Mouse (Mus musculus) macrophage (primary cell): Measurements from ENCODE around the gene Ddah1. TPM values are rescaled to one million over a fixed set of nuclear protein-coding genes. Genes with fewer than 3 reads are reported as not detected.

Source experiments
- H3K27ac ChIP-seq: fragments of 350-480 bp; formaldehyde crosslinking; 2 replicates; pipeline ENCODE4 v1.9.0; 2021
- H3K36me3 ChIP-seq: fragments of 350-480 bp; formaldehyde crosslinking; 2 replicates; pipeline ENCODE4 v1.9.0; 2021; ENCODE audit errors: inconsistent target
- H3K4me3 ChIP-seq: fragments of 350-480 bp; formaldehyde crosslinking; 2 replicates; pipeline ENCODE4 v1.9.0; 2021; ENCODE audit errors: inconsistent target
- H3K79me2 ChIP-seq: fragments of 350-480 bp; formaldehyde crosslinking; 2 replicates; pipeline ENCODE4 v1.9.0; 2021; ENCODE audit errors: inconsistent target
- WGBS: methylation state at CpG from one replicate; pipeline ENCODE4 v1.1.7; 2026; ENCODE audit warnings: inconsistent platforms; ENCODE audit not compliant: missing documents; 5-methylcytosine and 5-hydroxymethylcytosine counted together
- polyA plus RNA-seq: library from polyadenylated mRNA; stranded (reverse); fragments of 250-400 nt; gene quantifications from 3 replicates; pipeline ENCODE4 v1.2.4, GENCODE M21; 2018; ENCODE audit warnings: inconsistent platforms

Ddah1 gene
- polyA plus RNA-seq, 1 experiment from 2014 or later, result 0.20 TPM

GRCm38 (mm10) chr3:145779279-145779973 is 21.0 kb downstream of the Ddah1 start:
- no peaks in the 10 kb centered on the region for H3K79me2 ChIP-seq
- no peaks in the 10 kb centered on the region for H3K36me3 ChIP-seq
- no peak overlapping the region for H3K4me3 ChIP-seq
- H3K27ac ChIP-seq, result no peak overlapping the region
- 36% methylated on average over 5 of the region's 5 CpGs for WGBS

GRCm38 (mm10) chr3:145780784-145781442 is 22.4 kb downstream of the Ddah1 start:
- no peaks in the 10 kb centered on the region for H3K36me3 ChIP-seq
- H3K4me3 ChIP-seq, result no peak overlapping the region
- no peaks in the 10 kb centered on the region for H3K79me2 ChIP-seq
- 91% methylated on average over 14 of the region's 14 CpGs for WGBS
- no peak overlapping the region for H3K27ac ChIP-seq

- WGBS, result 79% methylated on average over 7 of the region's 7 CpGs
- no peaks in the 10 kb centered on the region for H3K36me3 ChIP-seq
- no peaks in the 10 kb centered on the region for H3K79me2 ChIP-seq
- H3K27ac ChIP-seq, result no peak overlapping the region
- H3K4me3 ChIP-seq, result no peak overlapping the region
These were observed 26.8 kb downstream of the Ddah1 start for GRCm38 (mm10) chr3:145785244-145785643.

- Histone ChIP-seq H3K36me3 (no peaks in the 10 kb centered on the region), H3K79me2 (no peaks in the 10 kb centered on the region), H3K27ac (no peak overlapping the region), H3K4me3 (no peak overlapping the region)
- WGBS, result 79% methylated on average over 9 of the region's 9 CpGs
These were observed 28.8 kb downstream of the Ddah1 start for GRCm38 (mm10) chr3:145787303-145787702.

DNA sequence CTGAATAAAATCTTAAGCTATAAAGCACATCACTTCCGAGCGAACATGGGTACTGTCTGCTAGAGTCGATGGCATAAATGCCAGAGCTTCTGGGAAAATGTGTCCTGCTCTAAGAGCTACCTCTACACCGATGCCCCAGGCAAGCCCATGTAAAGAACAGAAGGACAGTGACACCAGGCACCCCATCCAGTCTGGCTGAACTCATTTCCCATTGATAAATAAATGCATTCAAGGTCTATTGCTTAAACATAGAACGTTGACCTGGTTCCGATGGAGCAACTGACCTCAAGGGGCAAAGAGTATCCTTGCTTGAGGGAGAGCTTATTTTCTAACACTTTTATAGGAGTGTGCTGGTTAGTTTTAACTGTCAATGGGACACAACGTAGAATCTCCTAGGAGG is 30.6 kb downstream of the Ddah1 start:
- Histone ChIP-seq H3K4me3 (no peak overlapping the region), H3K36me3 (no peaks in the 10 kb centered on the region), H3K79me2 (no peaks in the 10 kb centered on the region), H3K27ac (no peak overlapping the region)
- 95% methylated on average over 7 of the region's 7 CpGs for WGBS

DNA sequence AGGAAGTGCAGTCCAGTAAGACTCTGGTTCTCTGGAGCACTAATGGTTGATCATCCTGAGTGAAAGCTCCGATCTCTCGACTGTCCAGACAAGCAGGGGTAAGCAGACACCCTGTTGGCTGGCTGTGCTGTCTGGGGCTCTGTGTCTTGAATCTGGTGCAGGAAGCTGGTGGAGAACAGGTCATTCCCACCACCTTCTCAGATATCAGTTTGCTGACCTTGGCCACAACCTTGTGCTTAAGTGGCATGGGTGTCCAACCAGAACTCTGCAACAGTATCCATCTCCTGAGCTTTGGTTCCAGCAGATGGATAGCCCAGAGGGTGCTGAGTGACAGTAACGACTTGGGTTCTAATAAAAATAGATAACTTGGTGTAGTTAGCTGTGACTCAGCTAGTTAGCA is 31.8 kb downstream of the Ddah1 start:
- H3K4me3 ChIP-seq, result no peak overlapping the region
- H3K79me2 ChIP-seq, result no peaks in the 10 kb centered on the region
- WGBS, result 84% methylated on average over 3 of the region's 3 CpGs
- H3K36me3 ChIP-seq, result no peaks in the 10 kb centered on the region
- H3K27ac ChIP-seq, result no peak overlapping the region

DNA sequence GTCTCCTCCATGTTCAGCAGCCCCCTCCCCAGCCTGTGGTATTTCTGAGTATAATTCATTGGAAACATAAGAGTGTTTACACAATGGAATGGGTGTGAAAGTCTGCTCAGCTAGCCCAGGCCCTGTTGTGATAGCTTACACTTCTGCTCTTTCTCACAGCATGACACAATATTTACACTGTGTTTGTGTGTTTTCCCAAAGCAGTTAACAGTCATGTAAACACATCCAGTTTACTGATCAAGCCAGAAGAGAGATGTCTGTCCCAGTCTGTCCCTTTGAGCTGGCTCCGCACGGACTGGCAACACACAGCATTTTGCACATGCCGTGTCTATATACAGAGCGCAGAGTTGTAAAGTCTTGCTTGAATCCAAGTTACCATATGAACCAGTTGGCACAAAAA is 32.2 kb downstream of the Ddah1 start:
- Histone ChIP-seq H3K36me3 (no peaks in the 10 kb centered on the region), H3K4me3 (no peak overlapping the region), H3K27ac (no peak overlapping the region), H3K79me2 (no peaks in the 10 kb centered on the region)
- 100% methylated on average over 4 of the region's 4 CpGs for WGBS

GRCm38 (mm10) chr3:145794355-145794754 is 35.9 kb downstream of the Ddah1 start:
- Histone ChIP-seq H3K36me3 (no peaks in the 10 kb centered on the region), H3K4me3 (no peak overlapping the region), H3K27ac (no peak overlapping the region), H3K79me2 (no peaks in the 10 kb centered on the region)
- 94% methylated on average over 10 of the region's 10 CpGs for WGBS

DNA sequence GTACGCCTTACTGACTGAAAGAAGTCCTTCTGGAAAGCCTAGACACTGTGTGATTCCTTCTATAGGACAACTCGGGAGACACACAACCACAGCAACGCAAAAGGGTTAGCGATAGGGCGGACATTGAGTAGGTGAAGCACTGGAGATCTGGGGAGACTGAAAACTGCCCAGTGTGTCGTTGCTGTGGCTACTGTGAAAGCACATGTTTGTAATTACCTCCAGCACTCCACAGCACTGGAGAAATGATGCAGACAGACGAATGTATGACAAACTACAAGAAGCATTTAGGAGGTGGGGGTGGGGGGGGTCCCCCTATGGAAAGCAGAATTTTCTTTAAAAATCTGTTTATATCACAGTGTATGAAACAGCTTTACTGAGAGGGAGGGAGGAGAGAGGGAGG is 37.4 kb downstream of the Ddah1 start:
- H3K79me2 ChIP-seq, result no peaks in the 10 kb centered on the region
- H3K36me3 ChIP-seq, result no peaks in the 10 kb centered on the region
- H3K27ac ChIP-seq, result no peak overlapping the region
- WGBS, result 92% methylated on average over 7 of the region's 7 CpGs
- no peak overlapping the region for H3K4me3 ChIP-seq

- WGBS, result 86% methylated on average over 10 of the region's 10 CpGs
- no peaks in the 10 kb centered on the region for H3K79me2 ChIP-seq
- H3K27ac ChIP-seq, result no peak overlapping the region
- H3K36me3 ChIP-seq, result no peaks in the 10 kb centered on the region
- no peak overlapping the region for H3K4me3 ChIP-seq
These were observed 39.6 kb downstream of the Ddah1 start for GRCm38 (mm10) chr3:145798042-145798441.

- no peaks in the 10 kb centered on the region for H3K36me3 ChIP-seq
- WGBS, result 59% methylated on average over 6 of the region's 6 CpGs
- H3K4me3 ChIP-seq, result no peak overlapping the region
- H3K27ac ChIP-seq, result no peak overlapping the region
- H3K79me2 ChIP-seq, result no peaks in the 10 kb centered on the region
These were observed 40.3 kb downstream of the Ddah1 start for GRCm38 (mm10) chr3:145798751-145799188.

DNA sequence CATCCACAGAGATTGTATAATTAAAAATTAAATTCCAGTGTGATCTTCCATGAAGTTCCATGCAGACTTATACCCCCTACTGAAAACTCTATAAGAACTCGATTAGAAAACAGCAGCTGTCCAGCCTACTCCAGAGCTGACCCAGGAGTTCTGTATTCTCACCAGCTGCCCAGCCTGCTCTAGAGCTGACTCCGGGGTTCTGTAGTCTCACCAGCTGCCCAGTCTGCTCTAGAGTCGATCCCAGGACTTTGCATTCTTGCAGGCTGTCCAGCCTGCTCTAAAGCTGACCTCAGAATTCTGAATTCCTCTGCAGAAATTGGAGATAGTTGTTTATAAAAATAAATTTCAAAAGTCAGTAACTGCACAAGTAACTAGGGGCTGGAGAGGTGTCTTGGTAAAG is 40.9 kb downstream of the Ddah1 start:
- Histone ChIP-seq H3K79me2 (no peaks in the 10 kb centered on the region), H3K36me3 (no peaks in the 10 kb centered on the region), H3K27ac (no peak overlapping the region), H3K4me3 (no peak overlapping the region)
- WGBS, result 45% methylated on average over 3 of the region's 3 CpGs

DNA sequence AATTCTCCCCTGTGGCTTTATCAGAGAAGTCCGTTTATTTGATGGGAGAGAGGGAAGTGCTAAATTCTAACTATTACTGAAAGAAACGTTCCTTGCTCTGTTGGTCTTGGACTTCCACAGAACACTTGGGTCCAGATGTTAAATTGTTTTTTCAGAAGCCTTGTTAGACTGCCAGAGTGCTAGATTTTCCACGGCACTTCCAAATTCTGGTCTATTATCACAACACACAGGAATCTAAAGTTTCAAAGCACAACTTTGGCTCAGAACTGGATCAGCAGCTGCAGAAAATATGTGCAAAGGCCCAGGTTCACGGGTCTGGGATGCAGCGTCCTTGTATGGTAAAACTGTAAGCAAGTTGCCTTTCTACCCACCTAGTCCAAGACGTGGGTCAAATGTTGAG is 43.6 kb downstream of the Ddah1 start:
- no peak overlapping the region for H3K27ac ChIP-seq
- WGBS, result 90% methylated on average over 6 of the region's 6 CpGs
- no peaks in the 10 kb centered on the region for H3K36me3 ChIP-seq
- no peak overlapping the region for H3K4me3 ChIP-seq
- H3K79me2 ChIP-seq, result no peaks in the 10 kb centered on the region

DNA sequence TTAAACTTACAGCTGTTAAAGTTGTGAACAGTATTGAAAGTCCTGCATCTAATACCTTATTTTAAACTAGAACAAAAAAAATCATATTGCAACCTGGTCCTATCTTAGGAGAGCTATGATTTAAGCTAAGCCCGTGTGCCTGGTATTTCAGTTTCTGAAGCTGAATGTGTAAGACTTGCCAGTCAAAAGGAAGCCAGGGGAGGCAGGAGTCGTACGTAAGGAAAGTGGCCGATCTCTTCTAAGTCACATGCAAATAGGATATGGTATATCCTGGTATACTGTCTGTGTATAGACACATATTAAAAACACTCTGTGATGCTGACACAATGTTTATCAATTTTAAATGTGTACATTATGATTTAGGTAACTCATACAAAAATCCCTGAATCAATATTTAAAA is 47.4 kb downstream of the Ddah1 start:
- Histone ChIP-seq H3K27ac (no peak overlapping the region), H3K36me3 (no peaks in the 10 kb centered on the region), H3K4me3 (no peak overlapping the region), H3K79me2 (no peaks in the 10 kb centered on the region)
- 82% methylated on average over 4 of the region's 4 CpGs for WGBS

- 77% methylated on average over 5 of the region's 5 CpGs for WGBS
- no peak overlapping the region for H3K27ac ChIP-seq
- no peak overlapping the region for H3K4me3 ChIP-seq
- H3K79me2 ChIP-seq, result no peaks in the 10 kb centered on the region
- no peaks in the 10 kb centered on the region for H3K36me3 ChIP-seq
These were observed 48.0 kb downstream of the Ddah1 start for GRCm38 (mm10) chr3:145806502-145806901.
